Mouse (Mus musculus) liver, postnatal 0 days (tissue): ENCODE data around the gene Kyat1. TPM values are rescaled to one million over a fixed set of nuclear protein-coding genes. Genes with fewer than 3 reads are reported as not detected.
"Not testable (repeated sequence)": the region's sequence is repeated elsewhere in the genome, so short reads cannot be mapped to it uniquely, and the experiment has no call there.

Experiments used
- ATAC-seq: fragments of 200-750 bp; cut with Nextera tagmentation; 2 replicates; pipeline ENCODE4 v1.8.0; 2017; ENCODE audit warnings: mild to moderate bottlenecking, moderate library complexity
- DNase-seq: peaks from one replicate; pipeline ENCODE4 v3.0.0-alpha.2; 2016
- H3K27ac ChIP-seq: fragments of 300-500 bp; sonication (generic); 2 replicates; pipeline ENCODE4 v1.5.1; 2014; ENCODE audit warnings: antibody characterized with exemption, moderate library complexity, mild to moderate bottlenecking, low read depth
- H3K27me3 ChIP-seq: fragments of 300-500 bp; sonication (generic); 2 replicates; pipeline ENCODE4 v1.6.1; 2014; ENCODE audit warnings: low read length, control low read depth, mixed read lengths; ENCODE audit not compliant: insufficient read depth
- H3K36me3 ChIP-seq: fragments of 300-500 bp; sonication (generic); replicated peaks from 2 replicates; pipeline ENCODE4 v1.6.1; 2014; ENCODE audit warnings: mild to moderate bottlenecking, control low read depth, low read length, moderate library complexity, mixed read lengths; ENCODE audit not compliant: insufficient read depth
- H3K4me1 ChIP-seq: fragments of 300-500 bp; sonication (generic); 2 replicates; pipeline ENCODE4 v1.6.1; 2014; ENCODE audit warnings: antibody characterized with exemption, mild to moderate bottlenecking, control low read depth; ENCODE audit not compliant: insufficient read depth
- H3K4me2 ChIP-seq: fragments of 300-500 bp; sonication (generic); 2 replicates; pipeline ENCODE4 v1.6.1; 2014; ENCODE audit warnings: low read depth, mild to moderate bottlenecking, low read length, moderate library complexity, mixed read lengths
- H3K4me3 ChIP-seq: fragments of 300-500 bp; sonication (generic); 2 replicates; pipeline ENCODE4 v1.5.1; 2014; ENCODE audit warnings: low read depth, low read length
- H3K9ac ChIP-seq: fragments of 300-500 bp; sonication (generic); replicated peaks from 2 replicates; pipeline ENCODE4 v1.6.1; 2014; ENCODE audit warnings: mild to moderate bottlenecking, moderate library complexity
- H3K9me3 ChIP-seq: fragments of 300-500 bp; sonication (generic); 2 replicates; pipeline ENCODE4 v1.6.1; 2016; ENCODE audit warnings: mild to moderate bottlenecking, control low read depth, low read length, mixed read lengths
- CTCF ChIP-seq: sonication (generic); IDR thresholded peaks from 2 replicates; pipeline ENCODE4 v1.5.1; 2016; ENCODE audit warnings: antibody characterized with exemption, low read depth
- EP300 ChIP-seq: IDR thresholded peaks from 2 replicates; pipeline ENCODE4 v1.6.1; 2016; ENCODE audit warnings: antibody characterized with exemption, low read depth, mild to moderate bottlenecking
- WGBS: fragments of 180-500 bp; shearing (Covaris S2); extraction: QIAGEN DNeasy Blood & Tissue Kit; methylation state at CpG from one replicate; pipeline ENCODE4 v1.1.7; 2014; ENCODE audit not compliant: insufficient replicate concordance; 5-methylcytosine and 5-hydroxymethylcytosine counted together
- polyA plus RNA-seq: library from polyadenylated mRNA; unstranded; fragments of >200 nt; fragmentation: Nextera tagmentation; extraction: Ambion mirVana; gene quantifications from 2 replicates; pipeline ENCODE4 v1.2.1, GENCODE M21; 2015

Gene Kyat1
- polyA plus RNA-seq, 1 experiment from 2014 or later = 32.3 TPM

DNA sequence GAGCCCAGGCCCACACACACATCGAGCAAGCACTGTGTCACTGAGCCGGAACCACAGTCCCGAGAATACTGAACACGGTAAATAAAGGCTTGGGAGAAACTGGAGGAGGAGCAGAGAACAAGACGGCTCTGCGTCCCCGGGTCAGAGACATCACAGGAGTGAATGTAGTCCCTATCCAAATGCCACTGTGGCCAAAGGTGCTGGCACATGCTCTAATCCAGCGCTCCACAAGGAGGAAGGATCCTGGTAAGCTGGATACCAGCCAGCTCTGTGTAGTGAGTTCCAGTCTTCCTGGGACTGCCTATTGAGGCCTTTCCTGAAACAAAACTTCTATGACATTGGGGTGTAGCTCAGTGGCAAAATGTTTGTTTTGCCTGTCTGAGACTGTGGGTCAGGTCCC, 53.0 kb downstream of the Kyat1 start:
- peaks cover 29% of the 10 kb centered on the region for H3K36me3 ChIP-seq
- H3K27me3 ChIP-seq = no peaks in the 10 kb centered on the region
- H3K4me2 ChIP-seq = no peak overlapping the region
- H3K9me3 ChIP-seq = no peaks in the 10 kb centered on the region
- no peak overlapping the region for H3K4me3 ChIP-seq
- 85% methylated on average over 8 of the region's 8 CpGs for WGBS
- no peak overlapping the region for H3K27ac ChIP-seq
- H3K9ac ChIP-seq = no peak overlapping the region
- DNase-seq (no peak), ATAC-seq (no peak)
- TF ChIP-seq EP300 (no peak), CTCF (no peak)
- H3K4me1 ChIP-seq = no peaks in the 10 kb centered on the region

DNA sequence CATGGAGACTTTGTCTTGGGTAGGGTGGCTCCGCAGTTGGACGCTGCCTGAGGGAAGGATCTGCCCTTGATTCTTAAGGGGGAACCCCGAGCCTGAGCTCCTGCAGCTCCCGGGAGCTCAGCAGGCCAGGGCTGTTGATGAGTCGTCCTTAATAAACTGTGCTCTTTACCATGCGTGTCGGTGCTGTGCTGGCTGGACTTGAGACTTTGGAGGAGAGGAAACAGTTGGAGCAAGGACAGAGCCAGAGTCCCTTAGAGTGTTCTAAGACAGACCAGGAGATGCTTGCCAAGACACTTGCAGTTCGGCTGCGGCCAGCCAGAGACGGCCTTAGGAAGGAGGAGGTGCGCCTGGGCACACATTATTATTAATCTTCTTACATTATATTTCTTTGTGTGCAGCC, 53.8 kb downstream of the Kyat1 start:
- Histone ChIP-seq H3K4me1 (peaks cover 3% of the 10 kb centered on the region; the same call in 1 of the 2 replicates), H3K9me3 (no peaks in the 10 kb centered on the region), H3K4me3 (no peak overlapping the region), H3K36me3 (peaks cover 36% of the 10 kb centered on the region), H3K27ac (no peak overlapping the region), H3K4me2 (no peak overlapping the region), H3K27me3 (no peaks in the 10 kb centered on the region), H3K9ac (no peak overlapping the region)
- no peak for TF ChIP-seq CTCF
- TF ChIP-seq EP300 = no peak
- WGBS = 82% methylated on average over 11 of the region's 11 CpGs
- DNase-seq = no peak
- no peak for ATAC-seq

- H3K4me2 ChIP-seq = no peak overlapping the region
- H3K36me3 ChIP-seq = peaks cover 59% of the 10 kb centered on the region
- peak; percentile 71 for ATAC-seq
- peaks cover 7% of the 10 kb centered on the region; the same call in 1 of the 2 replicates for H3K4me1 ChIP-seq
- 72% methylated on average over 4 of the region's 4 CpGs for WGBS
- DNase-seq = peak; percentile 77
- no peak overlapping the region; the same call in 1 of the 2 replicates for H3K27ac ChIP-seq
- TF ChIP-seq EP300 (no peak), CTCF (no peak)
- no peaks in the 10 kb centered on the region for H3K27me3 ChIP-seq
- H3K9me3 ChIP-seq = no peaks in the 10 kb centered on the region
- H3K9ac ChIP-seq = peak overlapping the region; percentile 9; the same call in 1 of the 2 replicates
- no peak overlapping the region for H3K4me3 ChIP-seq
Measured at GRCm38 (mm10) chr2:30147466-30147865, 58.2 kb downstream of the Kyat1 start.

DNA sequence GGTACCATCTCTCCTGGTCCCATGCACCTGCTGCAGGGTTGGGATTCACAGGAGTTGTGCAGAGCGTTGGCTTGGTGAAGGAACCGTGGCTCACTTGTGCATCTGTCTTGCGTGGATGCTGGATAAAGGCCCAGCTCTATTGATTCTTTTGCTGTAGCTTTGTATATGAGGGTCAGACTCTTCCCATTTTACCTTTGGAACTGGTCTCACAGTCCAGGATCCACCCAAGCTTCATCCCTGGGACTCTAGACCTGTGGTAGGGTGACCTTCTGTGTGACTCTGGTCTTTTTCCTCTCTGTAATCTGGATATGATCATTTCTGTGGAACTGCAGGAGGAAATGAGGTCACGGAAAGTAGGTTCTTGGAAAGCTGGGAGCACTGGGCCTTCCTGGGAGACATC, 61.2 kb downstream of the Kyat1 start:
- TF ChIP-seq EP300 (no peak), CTCF (no peak)
- 74% methylated on average over 4 of the region's 4 CpGs for WGBS
- H3K36me3 ChIP-seq = peaks cover 68% of the 10 kb centered on the region
- peak; percentile 69; the same call in 1 of the 2 replicates for ATAC-seq
- H3K9ac ChIP-seq = no peak overlapping the region
- no peaks in the 10 kb centered on the region for H3K9me3 ChIP-seq
- DNase-seq = no peak
- peaks cover 7% of the 10 kb centered on the region; the same call in 1 of the 2 replicates for H3K4me1 ChIP-seq
- no peak overlapping the region for H3K4me3 ChIP-seq
- H3K27ac ChIP-seq = 0 out of 2 replicates have a peak overlapping the region, but pooled peaks have one; percentile 26
- no peaks in the 10 kb centered on the region for H3K27me3 ChIP-seq
- no peak overlapping the region for H3K4me2 ChIP-seq

DNA sequence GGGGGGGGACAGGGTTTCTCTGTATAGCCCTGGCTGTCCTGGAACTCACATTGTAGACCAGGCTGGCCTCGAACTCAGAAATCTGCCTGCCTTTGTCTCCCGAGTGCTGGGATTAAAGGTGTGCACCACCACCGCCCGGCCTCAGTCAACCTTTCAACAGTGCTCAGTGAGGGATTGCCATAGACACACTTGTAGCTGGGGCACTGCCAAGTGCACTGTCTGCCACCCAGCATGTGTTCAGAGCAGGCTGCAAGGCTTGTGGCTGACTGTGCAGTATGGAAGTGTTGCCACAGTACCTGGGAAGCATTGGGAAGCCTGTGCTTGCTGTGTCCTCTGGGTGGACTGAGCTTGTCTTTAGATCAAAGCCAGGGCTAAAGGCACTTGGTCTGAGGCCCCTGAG, 65.6 kb downstream of the Kyat1 start:
- H3K27me3 ChIP-seq, H3K27ac ChIP-seq, DNase-seq, H3K4me1 ChIP-seq, ATAC-seq, H3K9ac ChIP-seq, H3K4me3 ChIP-seq, H3K4me2 ChIP-seq, H3K9me3 ChIP-seq: not testable (repeated sequence)
- WGBS = 82% methylated on average over 4 of the region's 4 CpGs
- H3K36me3 ChIP-seq = peaks cover 46% of the 10 kb centered on the region

DNA sequence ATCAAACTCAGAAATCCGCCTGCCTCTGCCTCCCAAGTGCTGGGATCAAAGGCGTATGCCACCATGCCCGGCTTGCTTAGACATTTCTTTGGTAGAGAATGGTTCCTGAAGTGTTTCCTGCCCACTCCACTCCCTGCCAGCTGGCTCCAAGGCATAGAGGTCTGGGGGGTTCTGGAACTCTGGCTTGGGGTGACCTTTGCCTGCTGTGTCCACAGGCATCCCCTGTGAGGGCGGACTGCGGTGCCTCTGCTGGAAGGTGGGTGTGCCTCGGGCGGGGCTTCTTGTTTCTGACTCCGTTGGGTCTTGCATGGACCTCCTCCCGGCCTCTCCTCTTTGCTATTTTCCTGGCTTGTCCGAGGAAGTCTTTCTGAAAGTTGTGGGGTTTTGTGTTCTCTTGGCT, 69.2 kb downstream of the Kyat1 start:
- no peak for ATAC-seq
- Histone ChIP-seq H3K9ac (no peak overlapping the region), H3K27ac (no peak overlapping the region), H3K4me2 (no peak overlapping the region), H3K27me3 (no peaks in the 10 kb centered on the region), H3K9me3 (no peaks in the 10 kb centered on the region), H3K4me1 (peaks cover 16% of the 10 kb centered on the region), H3K36me3 (peaks cover 23% of the 10 kb centered on the region), H3K4me3 (no peak overlapping the region)
- no peak for DNase-seq
- TF ChIP-seq CTCF (no peak), EP300 (no peak)
- 69% methylated on average over 10 of the region's 10 CpGs for WGBS

Other genes starting within 250 kb of the Kyat1 start
- gene Sptan1, start 240.3 kb downstream of the Kyat1 start, polyA plus RNA-seq = 14.9 and 17.2 TPM in 2 replicates
- gene Wdr34, start 157.0 kb downstream of the Kyat1 start, polyA plus RNA-seq = 5.8 and 6.6 TPM in 2 replicates
- 115 and 116 TPM in 2 replicates for gene Set, start 148.5 kb downstream of the Kyat1 start, polyA plus RNA-seq
- 0.75 and 1.0 TPM in 2 replicates for gene Pkn3, start 128.2 kb downstream of the Kyat1 start, polyA plus RNA-seq
- 25.1 and 27.0 TPM in 2 replicates for gene Zdhhc12, start 112.2 kb downstream of the Kyat1 start, polyA plus RNA-seq
- gene Zer1, start 81.3 kb downstream of the Kyat1 start, polyA plus RNA-seq = 1.6 and 1.8 TPM in 2 replicates
- 1.8 and 2.0 TPM in 2 replicates for gene Tbc1d13, start 72.1 kb downstream of the Kyat1 start, polyA plus RNA-seq
- gene Endog, start 34.4 kb downstream of the Kyat1 start, polyA plus RNA-seq = 51.2 and 56.3 TPM in 2 replicates
- gene Spout1, start 27.4 kb downstream of the Kyat1 start, polyA plus RNA-seq = 12.8 and 13.7 TPM in 2 replicates
- gene Lrrc8a, start 31.9 kb upstream of the Kyat1 start, polyA plus RNA-seq = 18.6 and 20.3 TPM in 2 replicates
- gene Gm28035, start 34.7 kb upstream of the Kyat1 start, polyA plus RNA-seq = 0.14 and 0.18 TPM in 2 replicates
- gene Phyhd1, start 60.4 kb upstream of the Kyat1 start, polyA plus RNA-seq = 19.3 and 23.2 TPM in 2 replicates
- gene Gm28038, start 75.2 kb upstream of the Kyat1 start, polyA plus RNA-seq = not detected in 2 replicates
- gene Dolk, start 80.5 kb upstream of the Kyat1 start, polyA plus RNA-seq = 14.0 and 14.1 TPM in 2 replicates
- 6.2 and 7.5 TPM in 2 replicates for gene Nup188, start 80.5 kb upstream of the Kyat1 start, polyA plus RNA-seq
- gene Sh3glb2, start 153.5 kb upstream of the Kyat1 start, polyA plus RNA-seq = 13.9 and 14.4 TPM in 2 replicates
- gene Miga2, start 158.4 kb upstream of the Kyat1 start, polyA plus RNA-seq = 7.6 and 8.2 TPM in 2 replicates
- gene Dolpp1, start 186.4 kb upstream of the Kyat1 start, polyA plus RNA-seq = 12.0 and 12.2 TPM in 2 replicates
- gene Crat, start 210.0 kb upstream of the Kyat1 start, polyA plus RNA-seq = 57.5 and 64.3 TPM in 2 replicates
- gene Ptpa, start 210.2 kb upstream of the Kyat1 start, polyA plus RNA-seq = 65.6 and 76.8 TPM in 2 replicates